Mouse (Mus musculus): ENCODE results near the gene Plpp2. TPM values are rescaled to one million over a fixed set of nuclear protein-coding genes. Genes with fewer than 3 reads are reported as not detected.

The Plpp2 gene
- polyA plus RNA-seq, 1 experiment from 2014 or later, result 20.7 TPM

- Histone ChIP-seq H3K9me3 (ENCODE audit: control insufficient read depth, low read length) (no peaks in the 10 kb centered on the region), H3K27ac (ENCODE audit: low read depth, low read length) (no peak overlapping the region), H3K4me2 (ENCODE audit: low read length) (no peak overlapping the region), H3K4me3 (ENCODE audit: low read length) (no peak overlapping the region), H3K36me3 (ENCODE audit: control insufficient read depth, insufficient read depth, low read length) (no peaks in the 10 kb centered on the region), H3K9ac (ENCODE audit: low read depth, low read length) (no peak overlapping the region), H3K27me3 (replicated peaks; ENCODE audit: control insufficient read depth, insufficient read depth, low read length) (no peaks in the 10 kb centered on the region), H3K4me1 (ENCODE audit: control insufficient read depth, insufficient read depth, low read depth, low read length) (peaks cover 6% of the 10 kb centered on the region)
- WGBS, result 72% methylated on average over 3 of the region's 3 CpGs
- ATAC-seq, result no peak
Observed at GRCm38 (mm10) chr10:79528081-79528480, 5.5 kb downstream of the Plpp2 start.

- H3K9ac ChIP-seq (ENCODE audit: low read depth, low read length), result no peak overlapping the region
- H3K9me3 ChIP-seq (ENCODE audit: control insufficient read depth, low read length), result no peaks in the 10 kb centered on the region
- WGBS, result 90% methylated on average over 6 of the region's 6 CpGs
- ATAC-seq, result no peak
- no peaks in the 10 kb centered on the region for H3K27me3 ChIP-seq (replicated peaks; ENCODE audit: control insufficient read depth, insufficient read depth, low read length)
- no peaks in the 10 kb centered on the region for H3K4me1 ChIP-seq (ENCODE audit: control insufficient read depth, insufficient read depth, low read depth, low read length)
- no peak overlapping the region for H3K4me2 ChIP-seq (ENCODE audit: low read length)
- H3K27ac ChIP-seq (ENCODE audit: low read depth, low read length), result no peak overlapping the region
- no peak overlapping the region for H3K4me3 ChIP-seq (ENCODE audit: low read length)
- no peaks in the 10 kb centered on the region for H3K36me3 ChIP-seq (ENCODE audit: control insufficient read depth, insufficient read depth, low read length)
Observed at GRCm38 (mm10) chr10:79527453-79527845, 6.1 kb downstream of the Plpp2 start.

GRCm38 (mm10) chr10:79526661-79527452 lies 6.7 kb downstream of the Plpp2 start:
- Histone ChIP-seq H3K4me2 (ENCODE audit: low read length) (no peak overlapping the region), H3K27ac (ENCODE audit: low read depth, low read length) (no peak overlapping the region)
- 89% methylated on average over 12 of the region's 12 CpGs for WGBS

GRCm38 (mm10) chr10:79525456-79526325 lies 7.9 kb downstream of the Plpp2 start:
- no peak overlapping the region for H3K27ac ChIP-seq (ENCODE audit: low read depth, low read length)
- H3K4me1 ChIP-seq (ENCODE audit: control insufficient read depth, insufficient read depth, low read depth, low read length), result no peaks in the 10 kb centered on the region
- ATAC-seq, result no peak
- no peaks in the 10 kb centered on the region for H3K36me3 ChIP-seq (ENCODE audit: control insufficient read depth, insufficient read depth, low read length)
- H3K27me3 ChIP-seq (replicated peaks; ENCODE audit: control insufficient read depth, insufficient read depth, low read length), result no peaks in the 10 kb centered on the region
- H3K4me3 ChIP-seq (ENCODE audit: low read length), result no peak overlapping the region
- H3K9ac ChIP-seq (ENCODE audit: low read depth, low read length), result no peak overlapping the region
- no peak overlapping the region for H3K4me2 ChIP-seq (ENCODE audit: low read length)
- no peaks in the 10 kb centered on the region for H3K9me3 ChIP-seq (ENCODE audit: control insufficient read depth, low read length)
- WGBS, result 91% methylated on average over 8 of the region's 8 CpGs

More at GRCm38 (mm10) chr10:79526661-79527452, 6.7 kb downstream of the Plpp2 start:
- Histone ChIP-seq H3K36me3 (ENCODE audit: control insufficient read depth, insufficient read depth, low read length) (no peaks in the 10 kb centered on the region), H3K27me3 (replicated peaks; ENCODE audit: control insufficient read depth, insufficient read depth, low read length) (no peaks in the 10 kb centered on the region), H3K4me1 (ENCODE audit: control insufficient read depth, insufficient read depth, low read depth, low read length) (no peaks in the 10 kb centered on the region), H3K9ac (ENCODE audit: low read depth, low read length) (no peak overlapping the region), H3K9me3 (ENCODE audit: control insufficient read depth, low read length) (no peaks in the 10 kb centered on the region), H3K4me3 (ENCODE audit: low read length) (no peak overlapping the region)
- no peak for ATAC-seq

GRCm38 (mm10) chr10:79524433-79524832 lies 9.2 kb downstream of the Plpp2 start:
- no peak overlapping the region for H3K4me2 ChIP-seq (ENCODE audit: low read length)
- H3K36me3 ChIP-seq (ENCODE audit: control insufficient read depth, insufficient read depth, low read length), result no peaks in the 10 kb centered on the region
- 86% methylated on average over 1 of the region's 1 CpGs for WGBS
- H3K9me3 ChIP-seq (ENCODE audit: control insufficient read depth, low read length), result no peaks in the 10 kb centered on the region
- H3K27ac ChIP-seq (ENCODE audit: low read depth, low read length), result no peak overlapping the region
- H3K4me3 ChIP-seq (ENCODE audit: low read length), result no peak overlapping the region
- no peak for ATAC-seq
- no peak overlapping the region for H3K9ac ChIP-seq (ENCODE audit: low read depth, low read length)
- no peaks in the 10 kb centered on the region for H3K4me1 ChIP-seq (ENCODE audit: control insufficient read depth, insufficient read depth, low read depth, low read length)
- H3K27me3 ChIP-seq (replicated peaks; ENCODE audit: control insufficient read depth, insufficient read depth, low read length), result no peaks in the 10 kb centered on the region

GRCm38 (mm10) chr10:79506709-79507108 lies 26.9 kb downstream of the Plpp2 start:
- no peak overlapping the region for H3K4me3 ChIP-seq (ENCODE audit: low read length)
- H3K4me2 ChIP-seq (ENCODE audit: low read length), result no peak overlapping the region
- H3K9ac ChIP-seq (ENCODE audit: low read depth, low read length), result no peak overlapping the region
- 84% methylated on average over 2 of the region's 2 CpGs for WGBS
- H3K9me3 ChIP-seq (ENCODE audit: control insufficient read depth, low read length), result no peaks in the 10 kb centered on the region
- H3K4me1 ChIP-seq (ENCODE audit: control insufficient read depth, insufficient read depth, low read depth, low read length), result no peaks in the 10 kb centered on the region
- H3K27me3 ChIP-seq (replicated peaks; ENCODE audit: control insufficient read depth, insufficient read depth, low read length), result no peaks in the 10 kb centered on the region
- no peaks in the 10 kb centered on the region for H3K36me3 ChIP-seq (ENCODE audit: control insufficient read depth, insufficient read depth, low read length)
- no peak overlapping the region for H3K27ac ChIP-seq (ENCODE audit: low read depth, low read length)
- no peak for ATAC-seq

GRCm38 (mm10) chr10:79502830-79503644 lies 30.6 kb downstream of the Plpp2 start:
- Histone ChIP-seq H3K9ac (ENCODE audit: low read depth, low read length) (no peak overlapping the region), H3K9me3 (ENCODE audit: control insufficient read depth, low read length) (peaks cover 2% of the 10 kb centered on the region; the same call in 1 of the 2 replicates), H3K4me1 (ENCODE audit: control insufficient read depth, insufficient read depth, low read depth, low read length) (no peaks in the 10 kb centered on the region), H3K27ac (ENCODE audit: low read depth, low read length) (no peak overlapping the region), H3K4me3 (ENCODE audit: low read length) (no peak overlapping the region), H3K36me3 (ENCODE audit: control insufficient read depth, insufficient read depth, low read length) (no peaks in the 10 kb centered on the region), H3K27me3 (replicated peaks; ENCODE audit: control insufficient read depth, insufficient read depth, low read length) (no peaks in the 10 kb centered on the region), H3K4me2 (ENCODE audit: low read length) (no peak overlapping the region)
- WGBS, result 65% methylated on average over 6 of the region's 6 CpGs
- no peak for ATAC-seq

- Histone ChIP-seq H3K27me3 (replicated peaks; ENCODE audit: control insufficient read depth, insufficient read depth, low read length) (no peaks in the 10 kb centered on the region), H3K4me2 (ENCODE audit: low read length) (no peak overlapping the region), H3K9me3 (ENCODE audit: control insufficient read depth, low read length) (peaks cover 2% of the 10 kb centered on the region; the same call in 1 of the 2 replicates), H3K27ac (ENCODE audit: low read depth, low read length) (no peak overlapping the region), H3K4me1 (ENCODE audit: control insufficient read depth, insufficient read depth, low read depth, low read length) (no peaks in the 10 kb centered on the region), H3K4me3 (ENCODE audit: low read length) (no peak overlapping the region), H3K36me3 (ENCODE audit: control insufficient read depth, insufficient read depth, low read length) (no peaks in the 10 kb centered on the region), H3K9ac (ENCODE audit: low read depth, low read length) (no peak overlapping the region)
- 50% methylated on average over 2 of the region's 2 CpGs for WGBS
- no peak for ATAC-seq
Observed at GRCm38 (mm10) chr10:79496701-79497288, 36.8 kb downstream of the Plpp2 start.

All from hindbrain, embryonic 16.5 days (tissue).